Mouse (Mus musculus): ENCODE measurements around the gene Tmem43.

Tmem43 gene

GRCm38 (mm10) chr6:91488496-91489212 is 15.2 kb downstream of the Tmem43 start:
- no peak for DNase-seq (ENCODE audit: low spot score in 2 of 2)

DNA sequence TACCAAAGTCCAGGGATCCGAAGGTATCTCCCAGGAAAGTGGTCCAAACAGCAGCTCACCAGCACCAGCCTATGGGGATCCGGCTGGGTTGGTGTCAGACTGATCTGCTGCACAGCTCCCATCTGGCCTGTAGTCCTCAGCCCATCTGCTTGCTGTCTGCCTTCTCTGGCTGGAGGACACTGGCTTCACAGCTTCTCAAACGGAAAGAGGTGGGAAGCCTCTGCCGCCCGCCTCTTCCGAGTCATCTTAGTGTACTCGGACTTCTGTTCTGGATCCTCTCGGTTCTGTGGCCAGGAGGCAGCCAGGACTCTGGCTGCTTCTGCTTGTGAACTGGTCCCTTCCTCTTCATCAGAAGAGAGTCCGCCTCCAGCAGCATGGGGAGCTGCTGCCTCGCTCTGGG is 16.4 kb downstream of the Tmem43 start:
- DNase-seq (ENCODE audit: low spot score in 2 of 2), result no peak

DNA sequence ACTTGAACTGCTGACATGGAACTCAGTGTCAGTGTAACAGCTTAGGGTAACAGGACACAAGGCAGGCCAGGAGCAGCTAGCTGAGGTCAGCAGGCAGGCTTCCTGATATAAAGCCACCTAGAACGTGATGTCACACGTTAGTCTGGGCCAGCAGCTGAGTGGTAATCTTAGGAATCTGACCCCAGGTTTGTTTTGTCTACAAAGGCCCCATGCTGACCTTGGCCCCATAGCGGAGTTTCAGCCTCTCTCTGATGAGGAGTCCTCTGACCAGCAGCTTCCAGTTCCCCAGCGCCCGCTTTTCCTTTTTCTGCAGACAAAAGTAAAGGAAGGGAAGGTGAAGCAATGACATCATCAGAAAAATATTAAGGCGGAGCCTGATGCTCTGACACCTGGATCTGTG is 17.5 kb downstream of the Tmem43 start:
- no peak for DNase-seq (ENCODE audit: low spot score in 2 of 2)

- DNase-seq (ENCODE audit: low spot score in 2 of 2), result no peak
These were observed 19.6 kb downstream of the Tmem43 start for GRCm38 (mm10) chr6:91493053-91493452.

GRCm38 (mm10) chr6:91494526-91494925 is 21.0 kb downstream of the Tmem43 start:
- no peak for DNase-seq (ENCODE audit: low spot score in 2 of 2)

DNA sequence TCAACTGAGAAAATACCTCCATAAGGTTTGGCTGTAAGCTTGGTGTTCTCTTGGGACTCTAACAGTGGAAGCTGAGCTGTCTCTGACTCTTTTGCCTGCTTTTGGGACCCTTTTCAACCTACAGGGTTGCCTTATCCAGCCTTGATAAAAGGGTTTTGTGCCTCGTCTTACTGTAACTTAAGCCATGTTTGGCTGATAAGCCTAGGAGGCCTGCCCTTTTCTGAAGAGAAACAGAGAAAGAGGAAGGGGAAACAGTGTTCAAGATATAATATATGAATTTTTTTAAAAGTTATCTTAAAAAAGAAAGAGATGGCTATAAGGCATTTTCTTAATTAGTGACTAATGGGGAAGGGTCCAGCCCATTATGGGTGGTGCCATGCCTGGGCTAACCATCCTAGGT is 29.8 kb downstream of the Tmem43 start:
- no peak for DNase-seq (ENCODE audit: low spot score in 2 of 2)

DNA sequence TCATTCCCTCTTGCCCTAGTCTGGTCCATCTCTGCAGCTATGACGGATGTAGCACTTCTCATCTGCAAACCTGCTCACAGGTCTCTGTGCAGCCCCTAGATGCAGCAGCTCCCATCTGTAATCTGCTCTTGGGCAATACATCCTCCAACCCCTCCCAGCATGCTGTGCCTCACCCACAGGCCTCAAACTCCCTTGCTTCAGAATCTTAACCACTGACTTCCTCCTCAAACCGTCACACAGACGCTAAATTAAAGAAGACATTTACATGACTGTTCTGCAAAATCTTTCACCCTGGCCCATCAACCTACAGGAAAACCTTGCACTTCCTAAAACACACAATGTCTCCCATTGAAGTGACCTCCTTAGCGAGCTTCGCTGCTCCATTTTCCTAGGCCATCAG is 32.5 kb downstream of the Tmem43 start:
- DNase-seq (ENCODE audit: low spot score in 2 of 2), result no peak

GRCm38 (mm10) chr6:91508041-91508440 is 34.5 kb downstream of the Tmem43 start:
- no peak for DNase-seq (ENCODE audit: low spot score in 2 of 2)

DNA sequence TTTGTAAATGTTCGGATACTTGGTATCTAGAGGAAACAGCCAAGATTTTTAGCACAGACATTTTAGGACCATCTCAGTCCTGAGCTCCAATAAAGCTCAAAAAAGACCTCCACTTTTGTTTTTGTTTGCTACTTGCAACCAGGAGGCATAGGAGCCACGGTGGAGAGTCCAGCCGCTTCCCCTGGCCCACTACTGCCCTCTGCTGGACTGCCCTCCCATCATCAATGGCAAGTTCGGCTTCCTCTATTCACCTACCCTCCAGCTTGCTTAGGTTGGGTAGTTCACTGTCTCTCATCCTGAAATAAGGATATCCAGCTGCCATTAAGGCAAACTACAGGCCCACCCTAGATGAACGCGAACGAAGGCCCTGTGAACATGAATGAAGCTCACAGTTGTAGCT is 35.8 kb downstream of the Tmem43 start:
- peak; percentile 58 to 73 for DNase-seq (ENCODE audit: low spot score in 2 of 2)

DNA sequence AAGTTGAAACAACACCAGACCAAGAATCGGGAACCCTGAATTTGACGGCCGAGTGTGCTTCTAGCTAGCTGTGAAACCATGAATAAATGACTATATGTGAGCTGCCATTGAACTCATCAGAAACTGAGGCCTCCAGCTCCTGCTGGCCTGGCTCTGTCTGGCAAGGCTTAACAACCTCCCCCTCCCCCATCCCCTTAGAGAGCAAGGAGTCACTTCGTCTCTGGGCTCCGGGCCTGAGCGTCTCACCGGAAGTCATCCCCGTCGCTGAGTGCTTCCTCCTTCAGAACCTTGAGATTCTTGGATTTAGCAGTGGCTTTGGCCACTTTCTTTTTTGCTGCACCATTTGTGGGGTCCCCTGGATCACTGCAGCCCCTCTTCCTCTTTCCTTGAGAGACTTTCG is 36.7 kb downstream of the Tmem43 start:
- DNase-seq (ENCODE audit: low spot score in 2 of 2), result no peak

- no peak for DNase-seq (ENCODE audit: low spot score in 2 of 2)
These were observed 40.6 kb downstream of the Tmem43 start for GRCm38 (mm10) chr6:91514135-91514534.

DNA sequence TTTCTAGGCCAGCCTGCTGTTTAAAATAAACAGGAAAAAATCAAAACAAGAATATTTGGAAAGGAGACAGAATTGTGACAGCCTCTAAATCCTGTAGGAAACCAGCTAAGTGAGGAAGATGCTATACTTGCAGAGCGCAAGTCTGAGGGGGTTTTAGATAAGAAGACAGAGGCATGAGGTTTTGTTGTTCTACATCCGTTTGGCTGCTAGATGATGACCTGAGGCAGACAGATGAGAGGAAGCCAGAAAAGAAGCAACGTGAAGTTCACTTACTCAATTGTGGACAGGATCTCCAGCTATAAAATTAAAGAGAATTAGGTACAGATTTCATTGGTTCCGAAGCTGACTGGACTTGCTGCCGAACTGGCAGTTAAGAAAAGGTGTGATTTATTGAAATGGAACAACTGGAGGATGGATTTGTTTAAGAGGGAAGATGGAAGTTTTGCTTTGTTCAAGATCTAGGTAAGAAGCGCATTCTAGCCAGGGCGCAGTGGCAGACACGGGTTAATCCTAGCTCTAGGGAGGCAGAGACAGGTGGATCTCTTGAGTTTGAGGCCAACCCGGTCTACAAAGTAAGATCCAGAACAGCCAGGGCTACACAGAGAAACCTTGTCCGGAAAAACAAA is 41.3 kb downstream of the Tmem43 start:
- no peak for DNase-seq (ENCODE audit: low spot score in 2 of 2)

DNA sequence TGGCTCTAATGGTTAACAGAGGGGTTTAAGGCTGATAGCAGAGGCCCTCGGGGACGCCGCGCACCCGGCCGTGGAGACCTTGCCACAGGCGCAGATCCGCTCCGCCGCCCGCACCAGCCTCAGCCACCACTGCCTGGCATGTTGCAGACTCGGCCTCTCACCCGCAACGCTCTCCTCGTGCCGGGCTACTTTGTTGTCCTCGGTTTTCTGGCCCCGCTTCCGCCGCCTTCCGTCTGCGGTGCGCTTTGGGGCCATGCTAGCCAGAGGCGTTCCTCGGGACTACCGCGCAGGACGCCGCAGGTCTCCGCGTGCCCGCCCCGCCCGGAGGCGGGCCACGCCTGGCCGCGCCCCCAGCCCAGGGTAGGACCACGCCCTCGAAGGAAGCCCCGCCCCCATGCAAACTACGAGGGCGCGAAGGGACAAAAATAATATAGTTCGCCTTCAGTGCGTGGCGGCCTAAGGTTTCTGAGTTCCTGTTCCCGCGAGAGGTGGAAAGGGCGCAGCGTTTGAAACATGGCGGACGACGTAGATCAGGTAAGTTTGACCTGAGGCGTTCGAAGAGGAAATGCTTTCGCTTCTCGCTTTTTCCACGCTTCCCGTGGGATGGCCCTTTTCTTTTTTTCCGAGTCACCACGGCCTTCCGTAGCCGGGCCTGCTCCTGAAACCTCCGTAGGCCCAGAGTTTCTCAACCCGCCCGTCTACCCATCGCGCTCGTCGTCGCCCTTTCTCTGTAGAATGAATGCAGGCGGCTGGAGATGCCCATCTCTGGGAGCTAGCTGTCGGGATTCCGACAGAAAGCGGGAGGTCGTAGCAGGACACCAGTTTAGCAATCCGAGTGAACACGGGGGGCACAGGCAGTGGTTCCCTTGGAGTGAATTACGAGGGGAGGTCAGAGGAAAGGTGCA is 42.3 kb downstream of the Tmem43 start, which contains the start of the genes Xpc and Lsm3:
Gene Xpc, minus strand, starts transcription at position 344 of the 905 bp plus-strand sequence.
Gene Lsm3, plus strand, starts transcription at position 384 of the 905 bp plus-strand sequence.
- peak; percentile 96 to 99 for DNase-seq (ENCODE audit: low spot score in 2 of 2)

- no peak for DNase-seq (ENCODE audit: low spot score in 2 of 2)
These were observed 45.0 kb downstream of the Tmem43 start for GRCm38 (mm10) chr6:91518454-91519020.

DNA sequence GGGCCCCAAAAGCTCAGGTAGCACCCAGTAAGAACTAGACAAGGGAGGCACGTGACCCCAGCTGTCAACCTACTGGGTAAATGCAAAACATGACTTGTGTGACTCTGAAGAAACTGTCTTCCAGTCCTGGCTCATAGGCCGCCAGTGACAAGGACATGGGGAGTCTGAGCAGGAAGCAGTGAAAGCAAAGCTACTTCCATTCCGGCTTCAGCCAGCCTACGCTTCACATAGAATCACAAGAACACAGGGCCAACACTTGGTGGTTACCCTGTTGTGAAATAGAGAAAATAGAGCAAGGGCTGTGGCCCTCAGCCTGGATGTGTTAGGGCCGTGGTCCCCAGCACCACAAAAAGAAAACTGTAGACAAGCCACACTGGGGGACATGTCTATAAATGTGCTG is 49.3 kb downstream of the Tmem43 start:
- DNase-seq (ENCODE audit: low spot score in 2 of 2), result no peak

- DNase-seq (ENCODE audit: low spot score in 2 of 2), result no peak
These were observed 52.0 kb downstream of the Tmem43 start for GRCm38 (mm10) chr6:91525544-91525943.

DNA sequence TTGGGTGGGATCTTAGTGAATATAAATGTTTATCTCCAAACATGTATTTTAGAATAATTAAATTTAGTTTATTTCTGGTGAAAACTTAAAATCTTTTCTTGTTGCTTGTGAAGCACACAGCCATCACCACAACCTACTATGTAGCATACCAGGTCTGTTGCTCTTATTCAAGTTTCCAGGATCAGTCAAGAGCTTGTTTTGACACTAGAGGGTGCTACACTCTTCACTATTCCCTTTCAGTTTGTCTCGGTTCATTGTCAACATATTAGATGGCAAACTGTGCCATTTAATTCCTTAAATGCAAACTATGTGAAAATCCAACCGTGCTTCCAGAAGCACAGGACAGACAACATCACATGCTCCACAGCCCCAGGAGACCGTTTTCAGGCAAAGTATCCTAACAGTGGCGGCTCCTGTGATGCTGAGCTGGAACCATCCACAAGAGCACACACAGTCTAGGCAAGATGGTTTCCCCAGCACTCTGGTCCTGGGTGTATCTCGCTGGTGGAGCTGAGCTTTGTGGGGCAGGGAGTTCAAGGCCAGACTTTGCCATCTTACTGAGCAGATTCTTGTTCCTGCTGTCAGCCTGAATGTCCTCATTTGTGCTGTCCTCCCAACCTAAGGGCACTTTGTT is 53.8 kb downstream of the Tmem43 start:
- DNase-seq (ENCODE audit: low spot score in 2 of 2), result no peak

GRCm38 (mm10) chr6:91528265-91528664 is 54.8 kb downstream of the Tmem43 start:
- DNase-seq (ENCODE audit: low spot score in 2 of 2), result no peak

- DNase-seq (ENCODE audit: low spot score in 2 of 2), result no peak
These were observed 57.2 kb downstream of the Tmem43 start for GRCm38 (mm10) chr6:91530673-91531072.

DNA sequence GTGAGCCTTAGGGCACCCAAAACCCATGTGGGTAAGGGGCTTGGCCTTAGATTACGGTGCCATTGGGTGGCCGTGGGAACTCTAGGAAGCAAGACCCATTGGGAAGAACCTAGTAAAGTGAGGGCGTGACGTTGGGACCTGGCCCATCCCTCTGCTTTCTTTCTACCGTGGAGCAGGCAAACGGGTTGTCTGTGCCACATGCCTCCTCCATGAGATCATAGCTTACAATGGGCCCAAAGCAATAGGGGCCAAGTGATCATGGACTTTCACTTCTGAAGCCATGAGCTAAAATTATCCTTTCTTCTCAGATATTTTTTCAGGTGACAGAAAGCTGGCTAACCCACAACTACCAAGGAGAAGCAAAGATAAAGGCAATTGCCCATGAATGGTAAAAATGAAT is 57.8 kb downstream of the Tmem43 start:
- DNase-seq (ENCODE audit: low spot score in 2 of 2), result no peak

GRCm38 (mm10) chr6:91532661-91533060 is 59.2 kb downstream of the Tmem43 start:
- DNase-seq (ENCODE audit: low spot score in 2 of 2), result no peak

- no peak for DNase-seq (ENCODE audit: low spot score in 2 of 2)
These were observed 59.9 kb downstream of the Tmem43 start for GRCm38 (mm10) chr6:91533359-91533758.
